Mouse (Mus musculus): ENCODE data around the gene Tpm3. TPM values are rescaled to one million over a fixed set of nuclear protein-coding genes. Genes with fewer than 3 reads are reported as not detected.

Gene Tpm3
- polyA plus RNA-seq (2012; rRNA removed), result 83.5 and 108 TPM in 2 replicates

DNA sequence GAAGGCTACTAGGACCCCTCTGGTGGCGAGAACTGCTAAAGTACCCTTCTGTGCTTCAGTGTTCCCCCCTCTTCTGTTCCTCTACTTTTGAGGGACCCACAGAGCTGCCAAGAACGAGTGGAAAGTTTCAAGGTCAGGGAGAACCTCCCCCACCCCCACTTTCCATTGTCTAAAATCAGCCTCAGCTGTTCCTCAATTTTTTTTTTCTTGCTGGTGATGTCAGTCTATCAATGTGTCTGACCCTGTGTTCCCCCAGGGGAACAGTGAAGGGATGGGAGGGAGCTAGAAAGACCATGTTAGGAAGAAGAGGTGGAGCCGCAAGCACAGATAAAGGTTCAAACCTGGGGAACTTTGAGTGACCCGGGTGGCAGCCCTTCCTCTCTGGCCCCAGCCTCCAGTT lies at the start of gene Tpm3:
TSS of gene Tpm3 (plus strand) at position 356 of the 400 bp plus-strand sequence.

DNA sequence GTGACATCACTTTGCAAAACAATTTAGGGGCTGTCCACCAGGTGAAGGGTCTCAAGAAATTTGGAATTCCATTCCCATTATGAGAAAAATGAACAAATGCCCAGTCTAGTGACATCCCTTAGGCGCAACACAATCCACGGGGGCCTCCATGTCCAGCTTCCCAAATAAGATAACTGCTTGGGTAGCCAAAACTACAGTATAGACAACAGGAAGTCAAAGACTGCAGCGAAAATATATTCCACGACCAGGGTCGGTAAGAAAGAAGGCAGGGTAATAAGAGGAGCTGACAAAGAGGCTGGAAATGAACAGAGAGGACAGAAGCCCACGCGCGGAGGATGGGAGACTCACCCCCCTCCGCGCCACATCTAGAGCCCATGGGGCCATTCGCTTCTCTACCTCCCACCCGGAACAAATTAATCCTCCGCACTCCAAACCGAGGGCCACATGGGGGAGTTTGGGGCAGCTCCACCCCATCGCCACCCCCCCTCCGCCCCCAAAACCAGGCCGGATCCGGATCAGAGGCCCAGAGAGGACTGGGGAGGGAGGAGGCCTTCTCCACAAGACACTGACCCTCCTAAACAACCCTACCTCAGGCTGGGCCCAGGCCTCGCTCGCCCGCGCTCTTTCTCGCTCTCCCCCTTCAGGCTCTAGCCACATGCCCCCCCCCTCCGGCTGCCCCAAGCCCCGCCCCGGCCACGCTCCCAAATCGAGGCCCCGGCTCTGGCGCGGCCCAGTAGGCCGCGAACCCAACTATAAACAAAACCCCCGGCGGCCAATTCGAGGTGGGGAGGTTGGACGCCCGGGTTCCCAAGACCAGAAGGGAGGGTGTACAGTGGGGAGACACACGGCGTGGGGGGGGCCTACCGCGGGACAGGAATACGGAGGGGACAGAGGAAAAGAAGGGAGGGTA lies 20.8 kb upstream of the Tpm3 start, which contains the start of gene 4933434E20Rik:
TSS of gene 4933434E20Rik (plus strand) at position 196 of the 910 bp plus-strand sequence.

DNA sequence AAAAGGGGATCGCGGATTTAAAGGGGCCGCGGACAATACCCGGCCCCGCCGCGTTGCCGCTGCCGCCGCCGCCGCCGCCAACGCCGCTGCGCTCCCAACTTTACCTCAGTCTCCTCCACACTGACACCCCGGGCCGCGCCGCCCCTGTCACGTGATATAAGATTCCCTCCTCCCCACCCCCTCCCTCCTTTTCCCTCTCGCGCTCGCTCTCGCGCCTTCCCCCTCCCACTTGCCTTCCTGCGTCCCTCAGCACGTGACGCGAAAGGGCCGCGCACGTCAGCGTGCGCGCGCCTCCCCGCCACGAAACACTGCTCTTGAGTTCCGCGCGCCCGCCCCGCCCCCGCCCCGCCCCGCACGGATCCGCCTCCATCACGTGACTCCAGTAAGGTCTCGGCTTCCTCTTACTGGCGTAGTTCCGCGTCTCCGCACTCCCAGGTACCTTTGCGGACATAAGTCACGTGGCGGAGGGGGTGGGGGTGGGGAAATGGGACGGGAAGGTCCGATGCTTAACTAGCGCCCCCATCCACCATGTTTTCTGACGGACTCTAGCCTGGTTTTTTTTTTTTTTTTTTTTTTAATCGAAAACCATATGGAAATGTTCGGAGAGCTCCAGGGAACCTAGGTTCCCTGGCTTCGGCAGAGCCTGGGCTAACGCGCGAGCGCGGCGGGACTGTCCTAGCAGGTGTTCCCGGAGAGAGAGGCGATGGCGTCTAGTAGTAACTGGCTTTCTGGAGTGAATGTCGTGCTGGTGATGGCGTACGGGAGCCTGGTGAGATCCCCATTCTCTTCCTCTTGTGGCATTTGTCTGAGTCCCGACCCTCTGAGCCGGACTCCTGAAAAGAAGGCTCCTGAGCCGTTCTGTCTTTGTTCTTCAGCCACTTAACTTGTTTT lies 19.9 kb upstream of the Tpm3 start, which contains the start of gene Ubap2l:
TSS of gene Ubap2l (minus strand) at position 278 of the 891 bp plus-strand sequence.

DNA sequence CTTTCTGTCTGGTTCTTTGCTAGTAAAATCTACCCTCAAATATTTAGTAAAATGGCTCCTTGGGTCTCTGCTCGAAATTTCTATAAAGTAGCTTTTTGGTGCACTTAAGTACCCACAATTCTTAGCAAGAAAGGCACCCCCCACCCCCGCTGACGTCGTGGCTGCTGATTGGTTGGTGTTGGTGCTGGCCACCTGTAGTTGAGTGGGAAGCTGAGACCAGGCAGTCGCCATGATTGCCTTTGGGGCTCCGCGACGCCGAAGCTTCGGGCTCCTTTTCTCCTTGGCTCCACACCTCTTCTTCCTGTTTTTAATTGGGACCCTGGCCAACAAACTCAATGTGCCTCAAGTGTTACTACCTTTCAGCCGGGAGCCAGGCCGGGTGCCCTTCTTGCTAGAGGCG lies 31.5 kb downstream of the Tpm3 start, which contains the start of gene Nup210l:
TSS of gene Nup210l (plus strand) at position 195 of the 400 bp plus-strand sequence.

Other genes with a start within 250 kb of the Tpm3 start
- 4.1 and 5.2 TPM in 2 replicates for gene She, start 241.3 kb upstream of the Tpm3 start, polyA plus RNA-seq (2012; rRNA removed)
- 7.8 and 8.2 TPM in 2 replicates for gene Il6ra, start 159.5 kb upstream of the Tpm3 start, polyA plus RNA-seq (2012; rRNA removed)
- 91.3 and 96.6 TPM in 2 replicates for gene Atp8b2, start 109.1 kb upstream of the Tpm3 start, polyA plus RNA-seq (2012; rRNA removed)
- 30.6 and 31.8 TPM in 2 replicates for gene Hax1, start 73.9 kb upstream of the Tpm3 start, polyA plus RNA-seq (2012; rRNA removed)
- gene 4933434E20Rik, start 21.0 kb upstream of the Tpm3 start, polyA plus RNA-seq (2012; rRNA removed), result 43.6 and 47.5 TPM in 2 replicates
- 91.7 and 147 TPM in 2 replicates for gene Ubap2l, start 20.0 kb upstream of the Tpm3 start, polyA plus RNA-seq (2012; rRNA removed)
- 0.35 and 0.48 TPM in 2 replicates for gene Nup210l, start 31.5 kb downstream of the Tpm3 start, polyA plus RNA-seq (2012; rRNA removed)
- 1,083 and 1,538 TPM in 2 replicates for gene Rps27, start 141.0 kb downstream of the Tpm3 start, polyA plus RNA-seq (2012; rRNA removed)
- 8.6 and 13.7 TPM in 2 replicates for gene Rab13, start 141.0 kb downstream of the Tpm3 start, polyA plus RNA-seq (2012; rRNA removed)
- 97.7 and 117 TPM in 2 replicates for gene Jtb, start 158.9 kb downstream of the Tpm3 start, polyA plus RNA-seq (2012; rRNA removed)
- gene Creb3l4, start 170.9 kb downstream of the Tpm3 start, polyA plus RNA-seq (2012; rRNA removed), result 10.1 and 10.6 TPM in 2 replicates
- 136 and 164 TPM in 2 replicates for gene Slc39a1, start 175.5 kb downstream of the Tpm3 start, polyA plus RNA-seq (2012; rRNA removed)
- 72.6 and 97.9 TPM in 2 replicates for gene Crtc2, start 181.5 kb downstream of the Tpm3 start, polyA plus RNA-seq (2012; rRNA removed)
- gene Dennd4b, start 192.5 kb downstream of the Tpm3 start, polyA plus RNA-seq (2012; rRNA removed), result 46.7 and 50.1 TPM in 2 replicates
- 23.1 and 34.5 TPM in 2 replicates for gene Gatad2b, start 220.5 kb downstream of the Tpm3 start, polyA plus RNA-seq (2012; rRNA removed)

Measured in ovary, adult 2 months (tissue).